Mouse (Mus musculus) limb, embryonic 14.5 days (tissue): ENCODE measurements around the gene Tas1r3. TPM values are rescaled to one million over a fixed set of nuclear protein-coding genes. Genes with fewer than 3 reads are reported as not detected.
A peak's percentile ranks its signal among the peaks of the same experiment; 100 is the strongest.

Source experiments
- ATAC-seq: fragments of 200-750 bp; cut with Nextera tagmentation; 2 replicates; pipeline ENCODE4 v1.8.0; 2017; ENCODE audit warnings: low read depth, moderate number of reproducible peaks, moderate TSS enrichment; ENCODE audit not compliant: low FRiP score
- DNase-seq: peaks from one replicate; pipeline ENCODE4 v3.0.0-alpha.2; 2015; ENCODE audit warnings: low spot score
- H3K27ac ChIP-seq: fragments of 300-500 bp; sonication (generic); replicated peaks from 2 replicates; pipeline ENCODE4 v1.5.1; 2014; ENCODE audit warnings: low read depth, mild to moderate bottlenecking, low read length, moderate library complexity, mixed read lengths
- H3K27me3 ChIP-seq: fragments of 300-500 bp; sonication (generic); 2 replicates; pipeline ENCODE4 v1.6.1; 2014; ENCODE audit warnings: low read length, mixed read lengths; ENCODE audit not compliant: control insufficient read depth, insufficient read depth
- H3K36me3 ChIP-seq: fragments of 300-500 bp; sonication (generic); 2 replicates; pipeline ENCODE4 v1.6.1; 2014; ENCODE audit warnings: mild to moderate bottlenecking, low read length, moderate library complexity, mixed read lengths; ENCODE audit not compliant: control insufficient read depth, insufficient read depth
- H3K4me1 ChIP-seq: fragments of 300-500 bp; sonication (generic); 2 replicates; pipeline ENCODE4 v1.6.1; 2014; ENCODE audit warnings: antibody characterized with exemption, low read length, mixed read lengths; ENCODE audit not compliant: control insufficient read depth, insufficient read depth
- H3K4me2 ChIP-seq: fragments of 300-500 bp; sonication (generic); replicated peaks from 2 replicates; pipeline ENCODE4 v1.6.1; 2014; ENCODE audit warnings: low read depth, mild to moderate bottlenecking, low read length, moderate library complexity; ENCODE audit not compliant: severe bottlenecking
- H3K4me3 ChIP-seq: fragments of 300-500 bp; sonication (generic); replicated peaks from 2 replicates; pipeline ENCODE4 v1.5.1; 2014; ENCODE audit warnings: low read length
- H3K9ac ChIP-seq: fragments of 300-500 bp; sonication (generic); 2 replicates; pipeline ENCODE4 v1.6.1; 2014; ENCODE audit warnings: mild to moderate bottlenecking, low read depth, low read length, moderate library complexity; ENCODE audit not compliant: severe bottlenecking
- H3K9me3 ChIP-seq: fragments of 300-500 bp; sonication (generic); 2 replicates; pipeline ENCODE4 v1.6.1; 2016; ENCODE audit warnings: low read length; ENCODE audit not compliant: control insufficient read depth
- POLR2A ChIP-seq: fragments of 200-500 bp; IDR thresholded peaks from 2 replicates; pipeline ENCODE4 v1.8.0; 2012; ENCODE audit warnings: inconsistent platforms, mild to moderate bottlenecking, moderate library complexity, borderline replicate concordance; ENCODE audit not compliant: insufficient read depth, insufficient read length; ENCODE audit errors: extremely low read depth
- WGBS: fragments of 180-500 bp; shearing (Covaris S2); extraction: QIAGEN DNeasy Blood & Tissue Kit; methylation state at CpG from one replicate; pipeline ENCODE4 v1.1.7; 2014; 5-methylcytosine and 5-hydroxymethylcytosine counted together
- polyA plus RNA-seq, 2 experiments: library from polyadenylated mRNA; depleted of rRNA in 1 of 2; stranded (reverse) in 1 of 2; unstranded in 1 of 2; fragments of >200 nt; fragmentation: Nextera tagmentation in 1 of 2; extraction: Ambion mirVana in 1 of 2; gene quantifications; 2 replicates each; pipeline versions ENCODE4 v1.2.1 to v1.2.3; 2012 to 2014

Gene Tas1r3
- polyA plus RNA-seq, 2 experiments, result 0.31 to 0.32 TPM

DNA sequence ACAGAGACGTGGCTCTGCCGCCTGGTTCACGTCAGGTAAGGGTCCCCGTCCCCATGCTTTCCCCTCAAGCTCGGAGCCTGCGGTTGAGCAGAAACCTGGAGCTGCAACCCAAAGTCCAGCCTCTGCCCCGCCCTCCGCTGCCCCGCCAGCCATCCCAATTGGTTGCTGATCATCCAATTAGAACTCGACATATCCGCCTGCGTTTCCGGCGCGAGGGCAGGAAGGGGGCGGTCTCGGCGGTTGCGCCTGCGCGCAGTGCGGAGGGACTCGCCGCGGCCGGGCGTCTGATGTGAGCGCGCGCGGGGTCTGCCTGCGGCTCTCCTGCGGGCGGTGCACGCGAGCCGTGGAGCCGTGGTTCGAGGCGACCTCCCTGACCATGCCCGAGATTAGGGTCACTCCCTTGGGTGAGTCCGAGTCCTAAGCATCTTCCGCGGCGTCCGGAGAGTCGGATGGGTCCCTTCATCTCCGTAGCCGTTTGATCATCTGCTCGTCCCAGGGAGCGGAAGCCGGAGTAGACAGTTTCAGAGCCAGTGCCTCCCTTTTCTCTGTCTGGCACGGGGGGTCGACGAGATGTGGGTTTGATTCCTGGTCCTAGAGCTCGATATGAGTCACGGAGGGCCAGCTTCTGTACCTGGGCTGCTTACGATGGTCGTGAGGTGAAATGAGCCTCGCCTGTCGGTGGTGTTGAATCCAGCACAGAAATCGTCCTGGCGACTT is 6.3 kb upstream of the Tas1r3 start, which contains the start of the genes Cptp and Ints11:
Gene Cptp (minus strand): TSS at position 124 of the 717 bp plus-strand sequence.
Gene Ints11 (plus strand): TSS at position 230 of the 717 bp plus-strand sequence.
- TF ChIP-seq POLR2A, result 0 out of 2 replicates have a peak, but pooled peaks have one; percentile 70

DNA sequence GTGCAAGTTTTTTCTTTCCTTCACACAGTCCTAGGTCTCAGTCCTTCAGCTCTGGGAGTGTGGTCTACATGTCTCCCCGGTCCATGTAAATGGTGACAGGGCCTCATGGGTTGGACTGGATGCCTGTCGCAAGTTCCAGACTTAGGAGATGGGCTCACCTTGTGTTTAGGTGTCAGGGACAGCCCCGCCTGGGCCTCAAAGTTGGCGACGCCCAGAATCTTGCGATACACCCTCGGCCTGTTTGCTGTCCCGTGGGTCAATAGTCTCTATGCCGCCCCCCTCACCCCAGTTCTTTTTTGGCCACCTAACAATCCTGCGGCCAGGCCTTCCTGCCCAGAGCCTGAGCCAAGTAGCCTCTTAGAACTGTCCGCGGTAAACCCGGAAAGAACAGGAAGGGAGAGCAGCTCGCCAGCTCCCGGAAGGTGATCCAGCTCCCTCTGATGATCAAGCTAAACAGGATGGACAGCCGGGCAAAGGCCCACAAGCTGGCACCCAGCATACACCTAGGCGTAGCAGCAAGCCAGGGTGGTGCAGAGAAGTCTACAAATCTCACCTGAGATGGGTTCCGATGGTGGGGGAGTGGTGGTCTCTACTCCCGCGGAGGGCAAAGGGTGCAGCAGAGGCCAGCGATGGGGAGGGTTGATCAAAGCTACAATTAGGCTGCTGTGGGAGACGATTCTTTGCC is 5.6 kb upstream of the Tas1r3 start:
- DNase-seq, result no peak
- H3K4me3 ChIP-seq, result peak overlapping the region; percentile 79
- H3K4me1 ChIP-seq, result peaks cover 11% of the 10 kb centered on the region
- peaks cover 40% of the 10 kb centered on the region for H3K36me3 ChIP-seq
- ATAC-seq, result peak; percentile 21; the same call in 1 of the 2 replicates
- no peaks in the 10 kb centered on the region for H3K9me3 ChIP-seq
- no peak overlapping the region for H3K27ac ChIP-seq
- H3K27me3 ChIP-seq, result no peaks in the 10 kb centered on the region
- peak overlapping the region; percentile 67 for H3K9ac ChIP-seq
- no peak for TF ChIP-seq POLR2A
- 10% methylated on average over 20 of the region's 22 CpGs for WGBS
- peak overlapping the region; percentile 91 for H3K4me2 ChIP-seq

More for the DNA sequence above, 6.3 kb upstream of the Tas1r3 start, which contains the start of the genes Cptp and Ints11:
- DNase-seq (peak; percentile 94), ATAC-seq (peak; percentile 97)
- H3K27ac ChIP-seq, result 0 out of 2 replicates have a peak within 1 kb of the TSS, but pooled peaks have one; percentile 52
- peaks cover 46% of the 10 kb centered on the region for H3K36me3 ChIP-seq
- under 1% methylated on average over 57 of the region's 63 CpGs for WGBS
- no peaks in the 10 kb centered on the region for H3K9me3 ChIP-seq
- peaks cover 11% of the 10 kb centered on the region for H3K4me1 ChIP-seq
- peak within 1 kb of the TSS; percentile 79 for H3K4me3 ChIP-seq
- peak within 1 kb of the TSS; percentile 72 for H3K9ac ChIP-seq
- no peaks in the 10 kb centered on the region for H3K27me3 ChIP-seq
- H3K4me2 ChIP-seq, result peak within 1 kb of the TSS; percentile 91

- no peaks in the 10 kb centered on the region for H3K27me3 ChIP-seq
- DNase-seq, result no peak
- 86% methylated on average over 7 of the region's 7 CpGs for WGBS
- no peak for TF ChIP-seq POLR2A
- H3K9me3 ChIP-seq, result no peaks in the 10 kb centered on the region
- H3K36me3 ChIP-seq, result peaks cover 53% of the 10 kb centered on the region
- H3K4me2 ChIP-seq, result no peak overlapping the region
- no peak overlapping the region for H3K4me3 ChIP-seq
- H3K9ac ChIP-seq, result no peak overlapping the region
- no peak for ATAC-seq
- H3K27ac ChIP-seq, result no peak overlapping the region
- H3K4me1 ChIP-seq, result no peaks in the 10 kb centered on the region
Observed at GRCm38 (mm10) chr4:155861787-155862186, 1.4 kb downstream of the Tas1r3 start.

DNA sequence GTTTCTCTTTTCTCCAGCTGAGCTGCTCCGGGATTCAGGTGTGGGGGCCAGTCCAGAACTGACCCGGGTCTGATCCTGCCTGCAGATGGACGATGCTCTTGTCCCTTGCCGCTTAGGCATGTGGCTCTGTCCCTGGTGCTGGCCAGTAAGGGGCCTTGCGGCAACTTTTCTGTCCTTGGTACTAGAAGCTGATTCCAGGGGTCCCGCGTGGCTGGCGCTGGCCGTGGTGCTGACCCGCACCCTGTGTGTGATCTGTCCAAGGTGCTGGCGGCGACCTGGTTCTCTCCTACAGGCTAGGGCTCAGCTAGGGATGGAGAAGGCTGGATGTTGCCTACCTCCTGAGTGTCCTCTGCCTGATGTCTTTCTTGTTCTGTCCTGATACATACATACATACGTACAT is 3.8 kb downstream of the Tas1r3 start:
- Histone ChIP-seq H3K9me3 (no peaks in the 10 kb centered on the region), H3K4me1 (no peaks in the 10 kb centered on the region), H3K36me3 (peaks cover 47% of the 10 kb centered on the region), H3K9ac (no peak overlapping the region), H3K4me2 (no peak overlapping the region), H3K4me3 (no peak overlapping the region), H3K27ac (no peak overlapping the region), H3K27me3 (no peaks in the 10 kb centered on the region)
- ATAC-seq (peak; percentile 32; the same call in 1 of the 2 replicates), DNase-seq (peak; percentile 75)
- TF ChIP-seq POLR2A, result no peak
- WGBS, result 14% methylated on average over 13 of the region's 13 CpGs

DNA sequence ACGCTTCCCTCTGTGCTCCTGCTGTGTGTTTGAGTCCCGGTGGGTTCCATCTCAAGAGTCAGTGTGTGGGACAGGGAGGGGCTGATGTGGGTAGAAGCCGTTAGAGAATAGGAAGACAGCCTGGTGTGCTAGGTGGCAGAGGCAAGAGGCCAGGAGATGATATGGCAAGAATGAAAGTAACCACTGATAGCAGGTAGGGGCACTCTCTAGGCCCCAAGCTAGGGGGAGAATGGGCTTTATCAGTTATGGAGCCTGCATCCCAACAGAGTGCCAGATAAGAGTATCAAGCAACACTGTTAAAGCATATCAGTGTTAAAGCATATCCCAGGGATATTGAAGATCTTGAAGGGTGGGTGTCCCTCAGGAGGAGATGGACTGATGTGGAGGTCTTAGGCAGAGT is 6.3 kb downstream of the Tas1r3 start:
- H3K9me3 ChIP-seq, result no peaks in the 10 kb centered on the region
- no peaks in the 10 kb centered on the region for H3K4me1 ChIP-seq
- TF ChIP-seq POLR2A, result no peak
- 82% methylated on average over 3 of the region's 3 CpGs for WGBS
- no peaks in the 10 kb centered on the region for H3K27me3 ChIP-seq
- no peak overlapping the region for H3K4me2 ChIP-seq
- no peak overlapping the region for H3K9ac ChIP-seq
- H3K27ac ChIP-seq, result no peak overlapping the region
- no peak overlapping the region for H3K4me3 ChIP-seq
- ATAC-seq, result no peak
- DNase-seq, result no peak
- peaks cover 53% of the 10 kb centered on the region for H3K36me3 ChIP-seq
